In the genomic region with DNA sequence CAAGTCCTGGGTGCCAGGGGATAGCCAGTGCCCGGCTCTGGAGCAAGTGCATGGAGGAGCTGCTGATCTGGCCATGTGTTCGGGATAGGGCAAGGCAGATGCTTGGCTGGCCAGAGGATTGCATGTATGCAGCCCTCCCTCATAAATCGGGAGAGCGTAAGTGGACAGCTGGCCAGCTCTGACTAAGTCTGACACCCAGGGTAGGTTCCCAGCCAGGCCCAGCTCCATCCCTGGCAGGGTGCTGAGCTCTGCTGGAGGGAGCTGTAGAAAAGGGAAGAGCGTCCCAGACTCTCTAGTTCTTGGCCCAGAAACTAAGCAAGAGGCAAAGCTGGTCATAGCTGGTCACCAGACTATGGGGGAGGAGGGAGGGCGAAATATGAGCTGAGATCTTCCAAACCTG, we compare ENCODE assay signal across 17 mouse cellular contexts. TPM values are rescaled to one million over a fixed set of nuclear protein-coding genes. Genes with fewer than 3 reads are reported as not detected.
DNase-seq lines count a peak whose midpoint lies in the region; ATAC-seq and TF ChIP-seq lines count a peak whose summit lies in the region.
"Had no signal": no experiment of that assay in that cellular context is flagged by ENCODE, and none has a peak within 500 bp of the region (broad histone marks: within the 10 kb centered on the region; RNA-seq: fewer than 3 reads in every experiment).

No protein-coding gene starts in this region.

- H3K9me3 ChIP-seq in heart, embryonic 13.5 days: no peaks in the 10 kb centered on the region
- no peaks in the 10 kb centered on the region for H3K9me3 ChIP-seq in heart, embryonic 12.5 days (replicated peaks)
- H3K9me3 ChIP-seq in stomach, postnatal 0 days (ENCODE audit: control insufficient read depth, low read length): no peaks in the 10 kb centered on the region
- H3K9me3 ChIP-seq: forebrain, embryonic 12.5 days; hindbrain, embryonic 13.5 days; liver, embryonic 15.5 days; midbrain, embryonic 13.5 days had no signal

- no peak overlapping the region for H3K4me3 ChIP-seq in heart, embryonic 13.5 days
- H3K4me3 ChIP-seq in heart, embryonic 12.5 days: no peak overlapping the region
- no peak overlapping the region for H3K4me3 ChIP-seq in stomach, postnatal 0 days (ENCODE audit: low read depth, low read length)
- H3K4me3 ChIP-seq: forebrain, embryonic 12.5 days; hindbrain, embryonic 13.5 days; layer of hippocampus, adult 2 months; liver, embryonic 15.5 days; midbrain, embryonic 13.5 days had no signal

- H3K27me3 ChIP-seq in heart, embryonic 13.5 days (replicated peaks): 0 out of 2 replicates have a peak, but pooled peaks cover 3% of the 10 kb centered on the region
- peaks cover 8% of the 10 kb centered on the region; the same call in 1 of the 2 replicates for H3K27me3 ChIP-seq in heart, embryonic 12.5 days (replicated peaks)
- no peaks in the 10 kb centered on the region for H3K27me3 ChIP-seq in stomach, postnatal 0 days (ENCODE audit: control insufficient read depth, insufficient read depth, low read length)
- H3K27me3 ChIP-seq: forebrain, embryonic 12.5 days; hindbrain, embryonic 13.5 days; liver, embryonic 15.5 days; midbrain, embryonic 13.5 days had no signal

- no peaks in the 10 kb centered on the region for H3K36me3 ChIP-seq in heart, embryonic 13.5 days
- no peaks in the 10 kb centered on the region for H3K36me3 ChIP-seq in heart, embryonic 12.5 days
- H3K36me3 ChIP-seq in stomach, postnatal 0 days (ENCODE audit: control insufficient read depth, insufficient read depth, low read length): no peaks in the 10 kb centered on the region
- H3K36me3 ChIP-seq: forebrain, embryonic 12.5 days; hindbrain, embryonic 13.5 days; liver, embryonic 15.5 days; midbrain, embryonic 13.5 days had no signal

- ATAC-seq in heart, embryonic 13.5 days (ENCODE audit: extremely low read depth, insufficient number of reproducible peaks, low FRiP score, low TSS enrichment): no peak
- no peak for ATAC-seq in heart, embryonic 12.5 days (ENCODE audit: insufficient number of reproducible peaks, low FRiP score)
- ATAC-seq in stomach, postnatal 0 days (ENCODE audit: low FRiP score, low TSS enrichment): peak; percentile 24; the same call in 1 of the 2 replicates
- ATAC-seq in activated CD4-positive, CD25-positive, alpha-beta regulatory T cell, adult 4 months: no peak
- ATAC-seq: midbrain, embryonic 13.5 days had no signal

- DNase-seq in ovary, postnatal 36 days (ENCODE audit: low spot score): peak; percentile 35
- DNase-seq in ovary, postnatal 10 days (ENCODE audit: low spot score): no peak
- DNase-seq in heart, postnatal 4 days: peak; percentile 59
- no peak for DNase-seq in stomach, postnatal 0 days (ENCODE audit: low spot score)
- no peak for DNase-seq in layer of hippocampus, adult 9-11 months
- DNase-seq: B cell, adult 2 months; cerebellum, adult 18-20 months; kidney, adult 8-10 months; thymus, postnatal 14 days had no signal

- peak overlapping the region; percentile 53 for H3K27ac ChIP-seq in heart, embryonic 13.5 days (replicated peaks)
- no peak overlapping the region for H3K27ac ChIP-seq in heart, embryonic 12.5 days (ENCODE audit: poor library complexity, severe bottlenecking)
- peak overlapping the region; percentile 53; the same call in 1 of the 2 replicates for H3K27ac ChIP-seq in stomach, postnatal 0 days (replicated peaks)
- H3K27ac ChIP-seq: forebrain, embryonic 12.5 days; hindbrain, embryonic 13.5 days; layer of hippocampus, adult 2 months; liver, embryonic 15.5 days; midbrain, embryonic 13.5 days had no signal

- WGBS in heart, embryonic 13.5 days: 56% methylated on average over 6 of the region's 6 CpGs
- 65% methylated on average over 6 of the region's 6 CpGs for whole genome bisulfite sequencing in heart, embryonic 12.5 days
- 66% methylated on average over 6 of the region's 6 CpGs for WGBS in stomach, postnatal 0 days

- no peak for TF ChIP-seq CTCF in stomach, postnatal 0 days (IDR thresholded peaks at IDR 0.05; ENCODE audit: low read depth)

- no peak for TF ChIP-seq EP300 in stomach, postnatal 0 days (optimal IDR thresholded peaks at IDR 0.05)

- H3K4me2 ChIP-seq in heart, embryonic 13.5 days: no peak overlapping the region
- H3K4me2 ChIP-seq in heart, embryonic 12.5 days: no peak overlapping the region
- no peak overlapping the region for H3K4me2 ChIP-seq in stomach, postnatal 0 days (replicated peaks; ENCODE audit: low read depth)
- H3K4me2 ChIP-seq: forebrain, embryonic 12.5 days; hindbrain, embryonic 13.5 days; liver, embryonic 15.5 days; midbrain, embryonic 13.5 days had no signal

- no peak overlapping the region for H3K9ac ChIP-seq in heart, embryonic 13.5 days
- H3K9ac ChIP-seq in heart, embryonic 12.5 days: no peak overlapping the region
- H3K9ac ChIP-seq in stomach, postnatal 0 days (ENCODE audit: low read length): no peak overlapping the region
- H3K9ac ChIP-seq: forebrain, embryonic 12.5 days; liver, embryonic 15.5 days; midbrain, embryonic 13.5 days had no signal

- H3K4me1 ChIP-seq in heart, embryonic 13.5 days: peaks cover 53% of the 10 kb centered on the region
- H3K4me1 ChIP-seq in heart, embryonic 12.5 days (replicated peaks): peaks cover 40% of the 10 kb centered on the region
- no peaks in the 10 kb centered on the region for H3K4me1 ChIP-seq in stomach, postnatal 0 days (replicated peaks; ENCODE audit: control insufficient read depth, insufficient read depth)

RNA-seq across cellular contexts. Expression of gene Megf6, which starts 38.5 kb away (rescaled TPM):
- 25.9 and 28.4 TPM in 2 replicates for polyA plus RNA-seq in heart, embryonic 13.5 days (2015; fragmentation: Nextera tagmentation; extraction: Ambion mirVana)
- polyA plus RNA-seq in heart, embryonic 12.5 days (2016; fragmentation: Nextera tagmentation; extraction: Ambion mirVana): 16.0 and 19.4 TPM in 2 replicates
- total RNA-seq in heart, postnatal 4 days (2021): 10 to 100 TPM; 50.0 to 52.8 TPM
- 10.2 and 10.8 TPM in 2 replicates for polyA plus RNA-seq in stomach, postnatal 0 days (2015; fragmentation: Nextera tagmentation; extraction: Ambion mirVana)
- not detected for polyA plus RNA-seq in activated CD4-positive, CD25-positive, alpha-beta regulatory T cell, adult 4 months (2017; shearing (Covaris generic))

RNA-seq across cellular contexts. Expression of gene Tprgl, which starts 48.6 kb away (rescaled TPM):
- 119 and 121 TPM in 2 replicates for polyA plus RNA-seq in heart, embryonic 13.5 days (2015; fragmentation: Nextera tagmentation; extraction: Ambion mirVana)
- 128 and 135 TPM in 2 replicates for polyA plus RNA-seq in heart, embryonic 12.5 days (2016; fragmentation: Nextera tagmentation; extraction: Ambion mirVana)
- total RNA-seq in heart, postnatal 4 days (2021): 100 to 1,000 TPM; 100 to 113 TPM
- polyA plus RNA-seq in stomach, postnatal 0 days (2015; fragmentation: Nextera tagmentation; extraction: Ambion mirVana): 165 and 170 TPM in 2 replicates
- 10 to 100 TPM; 24.7 to 26.7 TPM for polyA plus RNA-seq in activated CD4-positive, CD25-positive, alpha-beta regulatory T cell, adult 4 months (2017; shearing (Covaris generic))

Comparison
In these comparisons a context has a peak if more than half of its experiments do, and no peak if none do; other contexts are left out.
1. DNase-seq: peak in ovary, postnatal 36 days (single experiment) and heart, postnatal 4 days (single experiment); none in ovary, postnatal 10 days (single experiment), stomach, postnatal 0 days (single experiment) and layer of hippocampus, adult 9-11 months (single experiment).
2. RNA of gene Megf6, which starts 38.5 kb away (polyA plus RNA-seq): 25.9 to 28.4 TPM in heart, embryonic 13.5 days, 16.0 to 19.4 TPM in heart, embryonic 12.5 days and 10.2 to 10.8 TPM in stomach, postnatal 0 days; not detected in activated CD4-positive, CD25-positive, alpha-beta regulatory T cell, adult 4 months; every median in the first group is over 10 times any median in the second.